Mouse (Mus musculus): ENCODE measurements at regions not wholly inside any gene's neighbourhood (a gene's known extent, or its start where the extent isn't known, plus 50 kb on each side); places are given as distances from the start of the nearest gene placed in this dataset.

DNA sequence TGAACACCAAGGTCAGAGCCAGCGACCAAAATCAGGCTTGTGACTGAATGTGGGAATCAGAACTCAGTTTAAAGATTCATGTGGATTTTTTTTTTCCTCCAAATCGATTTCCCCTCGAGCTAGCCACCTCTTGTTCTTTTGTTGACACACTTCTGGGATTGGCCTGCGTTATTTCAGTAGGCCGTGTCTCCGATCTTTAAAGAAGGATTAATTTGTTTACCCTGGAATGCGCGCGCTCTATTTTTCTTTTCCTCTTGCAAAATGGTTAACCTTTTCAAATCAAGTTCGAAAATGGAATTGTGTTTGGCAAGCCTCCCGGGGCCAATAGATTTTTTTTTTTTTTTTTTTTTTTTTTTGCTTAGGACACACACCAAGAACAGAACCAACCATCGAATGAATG is 54.8 kb upstream of the Rph3a start:
- TF ChIP-seq CTCF (IDR thresholded peaks at IDR 0.05; ENCODE audit: low read depth) (no peak), EP300 (IDR thresholded peaks at IDR 0.05; ENCODE audit: low read depth) (no peak)

Data from liver, embryonic 14.5 days (tissue).